In genomic region chr6:31370550-31371061, GRCm38 (mm10) we compare ENCODE assay signal across 8 mouse cellular contexts. TPM values are rescaled to one million over a fixed set of nuclear protein-coding genes. Genes with fewer than 3 reads are reported as not detected.
A peak's percentile ranks its signal among the peaks of the same experiment; 100 is the strongest.
DNase-seq lines count a peak whose midpoint lies in the region; ATAC-seq lines count a peak whose summit lies in the region.
"Had no signal": no experiment of that assay in that cellular context is flagged by ENCODE, and none has a peak within 500 bp of the region (broad histone marks: within the 10 kb centered on the region; RNA-seq: fewer than 3 reads in every experiment).

No protein-coding gene starts in this region.

- H3K36me3 ChIP-seq in heart, embryonic 13.5 days, result no peaks in the 10 kb centered on the region
- H3K36me3 ChIP-seq in hindbrain, embryonic 14.5 days (replicated peaks; ENCODE audit: control insufficient read depth, insufficient read depth), result no peaks in the 10 kb centered on the region

- no peak for ATAC-seq in heart, embryonic 13.5 days (ENCODE audit: extremely low read depth, insufficient number of reproducible peaks, low FRiP score, low TSS enrichment)
- ATAC-seq in hindbrain, embryonic 14.5 days (ENCODE audit: low FRiP score), result no peak

- 46% methylated on average over 14 of the region's 14 CpGs for WGBS in heart, embryonic 13.5 days
- 39% methylated on average over 14 of the region's 14 CpGs for WGBS in hindbrain, embryonic 14.5 days

- H3K27ac ChIP-seq in heart, embryonic 13.5 days (replicated peaks), result peak overlapping the region; percentile 45
- H3K27ac ChIP-seq in hindbrain, embryonic 14.5 days, result no peak overlapping the region
- H3K27ac ChIP-seq: macrophage had no signal

- peaks cover 29% of the 10 kb centered on the region for H3K4me1 ChIP-seq in heart, embryonic 13.5 days
- H3K4me1 ChIP-seq in hindbrain, embryonic 14.5 days (replicated peaks; ENCODE audit: control insufficient read depth, insufficient read depth, low read length), result no peaks in the 10 kb centered on the region

- no peak overlapping the region for H3K4me2 ChIP-seq in heart, embryonic 13.5 days
- H3K4me2 ChIP-seq in hindbrain, embryonic 14.5 days (replicated peaks), result no peak overlapping the region

- DNase-seq in layer of hippocampus, postnatal 10 days (ENCODE audit: low spot score in 2 of 2), result peak; percentile 14 to 20
- no peak for DNase-seq in layer of hippocampus, adult 9-10 months (ENCODE audit: low spot score)
- DNase-seq in brain, adult 2 months (ENCODE audit: low read depth, low spot score), result peak; percentile 39
- DNase-seq in lung, postnatal 25 days (ENCODE audit: low spot score), result peak; percentile 21
- no peak for DNase-seq in thymus, postnatal 0 days (ENCODE audit: low spot score)
- no peak for DNase-seq in hindbrain, embryonic 14.5 days (ENCODE audit: low spot score)

- H3K9me3 ChIP-seq in heart, embryonic 13.5 days, result no peaks in the 10 kb centered on the region
- no peaks in the 10 kb centered on the region for H3K9me3 ChIP-seq in hindbrain, embryonic 14.5 days (ENCODE audit: control insufficient read depth, low read length)

- H3K27me3 ChIP-seq in heart, embryonic 13.5 days (replicated peaks), result no peaks in the 10 kb centered on the region
- H3K27me3 ChIP-seq in hindbrain, embryonic 14.5 days (ENCODE audit: control insufficient read depth, insufficient read depth, low read length), result no peaks in the 10 kb centered on the region

- no peak overlapping the region for H3K4me3 ChIP-seq in heart, embryonic 13.5 days
- H3K4me3 ChIP-seq in hindbrain, embryonic 14.5 days (replicated peaks; ENCODE audit: low read length), result no peak overlapping the region

- H3K9ac ChIP-seq in heart, embryonic 13.5 days, result no peak overlapping the region
- H3K9ac ChIP-seq in hindbrain, embryonic 14.5 days, result no peak overlapping the region

RNA-seq across cellular contexts. Expression of gene Mkln1, which starts 27.9 kb away (rescaled TPM):
- total RNA-seq in layer of hippocampus, postnatal 10 days (2021), result 100 to 1,000 TPM; 119 to 127 TPM
- 172 and 188 TPM in 2 replicates for polyA plus RNA-seq in heart, embryonic 13.5 days (2015; fragmentation: Nextera tagmentation; extraction: Ambion mirVana)
- 207 and 217 TPM in 2 replicates for polyA plus RNA-seq in thymus, postnatal 0 days (2015; fragmentation: Nextera tagmentation; extraction: Ambion mirVana)
- polyA plus RNA-seq in hindbrain, embryonic 14.5 days (2014; fragmentation: Nextera tagmentation; extraction: Ambion mirVana), result 131 and 136 TPM in 2 replicates

Comparison
In these comparisons a context has a peak if more than half of its experiments do, and no peak if none do; other contexts are left out.
1. DNase-seq: peak in layer of hippocampus, postnatal 10 days (2 of 2), brain, adult 2 months (single experiment) and lung, postnatal 25 days (single experiment); none in layer of hippocampus, adult 9-10 months (single experiment), thymus, postnatal 0 days (single experiment) and hindbrain, embryonic 14.5 days (single experiment).